Comparison of ENCODE assay signal across 23 mouse cellular contexts in genomic region chr5:148344374-148344773, GRCm38 (mm10). TPM values are rescaled to one million over a fixed set of nuclear protein-coding genes. Genes with fewer than 3 reads are reported as not detected.
DNase-seq lines count a peak whose midpoint lies in the region; ATAC-seq lines count a peak whose summit lies in the region.
"Had no signal": no experiment of that assay in that cellular context is flagged by ENCODE, and none has a peak within 500 bp of the region (broad histone marks: within the 10 kb centered on the region; RNA-seq: fewer than 3 reads in every experiment).

No protein-coding gene starts in this region.

- H3K9ac ChIP-seq in embryonic facial prominence, embryonic 13.5 days: no peak overlapping the region
- no peak overlapping the region for H3K9ac ChIP-seq in heart, embryonic 13.5 days
- no peak overlapping the region for H3K9ac ChIP-seq in heart, embryonic 15.5 days
- H3K9ac ChIP-seq in stomach, embryonic 16.5 days (ENCODE audit: low read length): no peak overlapping the region

- no peaks in the 10 kb centered on the region for H3K9me3 ChIP-seq in embryonic facial prominence, embryonic 13.5 days
- no peaks in the 10 kb centered on the region for H3K9me3 ChIP-seq in embryonic facial prominence, embryonic 10.5 days
- no peaks in the 10 kb centered on the region for H3K9me3 ChIP-seq in heart, embryonic 13.5 days
- H3K9me3 ChIP-seq in heart, embryonic 15.5 days (replicated peaks): no peaks in the 10 kb centered on the region
- no peaks in the 10 kb centered on the region for H3K9me3 ChIP-seq in stomach, embryonic 16.5 days (replicated peaks; ENCODE audit: control insufficient read depth, low read length)
- H3K9me3 ChIP-seq: forebrain, embryonic 10.5 days; midbrain, embryonic 10.5 days had no signal

- DNase-seq in embryonic facial prominence, embryonic 10.5 days (ENCODE audit: low spot score): no peak
- no peak for DNase-seq in heart, postnatal 36 days
- DNase-seq in gastrocnemius, postnatal 36 days: no peak
- DNase-seq: adrenal gland, adult 8-10 months; cerebellum, adult 2 months; cerebellum, postnatal 25 days; embryo, embryonic 11 days; gastrocnemius, postnatal 10 days; kidney, adult 9 months; kidney, postnatal 14 days; lung, postnatal 10 days; thymus, adult 18-20 months; thymus, postnatal 36 days had no signal

- ATAC-seq in embryonic facial prominence, embryonic 13.5 days (ENCODE audit: insufficient number of reproducible peaks, insufficient read depth, low FRiP score, low TSS enrichment, low read depth): no peak
- ATAC-seq in heart, embryonic 13.5 days (ENCODE audit: extremely low read depth, insufficient number of reproducible peaks, low FRiP score, low TSS enrichment): no peak
- ATAC-seq in heart, embryonic 15.5 days (replicated peaks; ENCODE audit: insufficient number of reproducible peaks, insufficient read depth, low FRiP score, low read depth): no peak
- ATAC-seq in stomach, embryonic 16.5 days (ENCODE audit: insufficient read depth, low FRiP score): no peak
- ATAC-seq: activated CD4-positive, CD25-positive, alpha-beta regulatory T cell, adult 4 months; forebrain, embryonic 16.5 days; hindbrain, embryonic 16.5 days; intestine, embryonic 16.5 days had no signal

- WGBS in embryonic facial prominence, embryonic 13.5 days: 69% methylated on average over 5 of the region's 5 CpGs
- WGBS in embryonic facial prominence, embryonic 10.5 days: 92% methylated on average over 5 of the region's 5 CpGs
- 47% methylated on average over 5 of the region's 5 CpGs for WGBS in heart, embryonic 13.5 days
- whole genome bisulfite sequencing in heart, embryonic 15.5 days: 41% methylated on average over 5 of the region's 5 CpGs
- WGBS in stomach, embryonic 16.5 days: 53% methylated on average over 5 of the region's 5 CpGs

- peaks cover 10% of the 10 kb centered on the region for H3K4me1 ChIP-seq in embryonic facial prominence, embryonic 13.5 days
- H3K4me1 ChIP-seq in embryonic facial prominence, embryonic 10.5 days: peaks cover 13% of the 10 kb centered on the region
- peaks cover 71% of the 10 kb centered on the region for H3K4me1 ChIP-seq in heart, embryonic 13.5 days
- peaks cover 57% of the 10 kb centered on the region for H3K4me1 ChIP-seq in heart, embryonic 15.5 days (replicated peaks)
- peaks cover 8% of the 10 kb centered on the region; the same call in 1 of the 2 replicates for H3K4me1 ChIP-seq in stomach, embryonic 16.5 days (ENCODE audit: control insufficient read depth, insufficient read depth, low read length)

- no peaks in the 10 kb centered on the region for H3K27me3 ChIP-seq in embryonic facial prominence, embryonic 13.5 days
- no peaks in the 10 kb centered on the region for H3K27me3 ChIP-seq in embryonic facial prominence, embryonic 10.5 days (replicated peaks; ENCODE audit: low read depth, poor library complexity, severe bottlenecking)
- H3K27me3 ChIP-seq in heart, embryonic 13.5 days (replicated peaks): no peaks in the 10 kb centered on the region
- H3K27me3 ChIP-seq in heart, embryonic 15.5 days: no peaks in the 10 kb centered on the region
- H3K27me3 ChIP-seq in stomach, embryonic 16.5 days (ENCODE audit: control insufficient read depth, insufficient read depth, low read length): no peaks in the 10 kb centered on the region

- no peak overlapping the region for H3K4me2 ChIP-seq in embryonic facial prominence, embryonic 13.5 days
- H3K4me2 ChIP-seq in heart, embryonic 13.5 days: no peak overlapping the region
- H3K4me2 ChIP-seq in heart, embryonic 15.5 days: no peak overlapping the region
- H3K4me2 ChIP-seq in stomach, embryonic 16.5 days (ENCODE audit: low read depth, low read length): no peak overlapping the region

- H3K36me3 ChIP-seq in embryonic facial prominence, embryonic 13.5 days: 0 out of 2 replicates have a peak, but pooled peaks cover 5% of the 10 kb centered on the region
- H3K36me3 ChIP-seq in embryonic facial prominence, embryonic 10.5 days (replicated peaks): peaks cover 28% of the 10 kb centered on the region
- H3K36me3 ChIP-seq in heart, embryonic 13.5 days: peaks cover 42% of the 10 kb centered on the region
- H3K36me3 ChIP-seq in heart, embryonic 15.5 days: no peaks in the 10 kb centered on the region
- H3K36me3 ChIP-seq in stomach, embryonic 16.5 days (ENCODE audit: control insufficient read depth, insufficient read depth, low read length): no peaks in the 10 kb centered on the region

- intact Hi-C loops in heart, postnatal 36 days (cut with DNase I): no loop called here
- intact Hi-C loops in gastrocnemius, postnatal 36 days (cut with DNase I): no loop called here

- no peak overlapping the region for H3K4me3 ChIP-seq in embryonic facial prominence, embryonic 13.5 days
- H3K4me3 ChIP-seq in embryonic facial prominence, embryonic 10.5 days: no peak overlapping the region
- H3K4me3 ChIP-seq in heart, embryonic 13.5 days: no peak overlapping the region
- no peak overlapping the region for H3K4me3 ChIP-seq in heart, embryonic 15.5 days
- H3K4me3 ChIP-seq in stomach, embryonic 16.5 days (replicated peaks; ENCODE audit: low read length): no peak overlapping the region
- H3K4me3 ChIP-seq: forebrain, embryonic 10.5 days; midbrain, embryonic 10.5 days had no signal

- peak overlapping the region; percentile 5; the same call in 1 of the 2 replicates for H3K27ac ChIP-seq in embryonic facial prominence, embryonic 13.5 days
- H3K27ac ChIP-seq in embryonic facial prominence, embryonic 10.5 days (replicated peaks): no peak overlapping the region
- peak overlapping the region; percentile 87 for H3K27ac ChIP-seq in heart, embryonic 13.5 days (replicated peaks)
- H3K27ac ChIP-seq in heart, embryonic 15.5 days: peak overlapping the region; percentile 93
- H3K27ac ChIP-seq in stomach, embryonic 16.5 days (ENCODE audit: low read length): peak overlapping the region; percentile 40; the same call in 1 of the 2 replicates
- H3K27ac ChIP-seq: forebrain, embryonic 10.5 days; midbrain, embryonic 10.5 days had no signal

RNA-seq across cellular contexts. Expression of gene Slc7a1, which starts 55.3 kb away (rescaled TPM):
- polyA plus RNA-seq in embryonic facial prominence, embryonic 13.5 days (2015; fragmentation: Nextera tagmentation; extraction: Ambion mirVana): 10.5 and 12.3 TPM in 2 replicates
- polyA plus RNA-seq in embryonic facial prominence, embryonic 10.5 days (2016; fragmentation: Nextera tagmentation; extraction: Ambion mirVana): 13.0 and 13.5 TPM in 2 replicates
- 16.2 and 17.3 TPM in 2 replicates for polyA plus RNA-seq in heart, embryonic 13.5 days (2015; fragmentation: Nextera tagmentation; extraction: Ambion mirVana)
- 10 to 100 TPM in 1 of 2 experiments, 1 to 10 TPM in 1; 9.3 to 20.3 TPM for total RNA-seq in heart, postnatal 36 days (2021)
- polyA plus RNA-seq in heart, embryonic 15.5 days (2015; fragmentation: Nextera tagmentation; extraction: Ambion mirVana): 13.6 and 17.1 TPM in 2 replicates
- 24.8 and 25.0 TPM in 2 replicates for polyA plus RNA-seq in stomach, embryonic 16.5 days (2015; fragmentation: Nextera tagmentation; extraction: Ambion mirVana)
- total RNA-seq in gastrocnemius, postnatal 36 days (2021): 1 to 10 TPM; 1.9 to 2.8 TPM
